Mouse (Mus musculus): ENCODE measurements around the gene Ykt6.

DNA sequence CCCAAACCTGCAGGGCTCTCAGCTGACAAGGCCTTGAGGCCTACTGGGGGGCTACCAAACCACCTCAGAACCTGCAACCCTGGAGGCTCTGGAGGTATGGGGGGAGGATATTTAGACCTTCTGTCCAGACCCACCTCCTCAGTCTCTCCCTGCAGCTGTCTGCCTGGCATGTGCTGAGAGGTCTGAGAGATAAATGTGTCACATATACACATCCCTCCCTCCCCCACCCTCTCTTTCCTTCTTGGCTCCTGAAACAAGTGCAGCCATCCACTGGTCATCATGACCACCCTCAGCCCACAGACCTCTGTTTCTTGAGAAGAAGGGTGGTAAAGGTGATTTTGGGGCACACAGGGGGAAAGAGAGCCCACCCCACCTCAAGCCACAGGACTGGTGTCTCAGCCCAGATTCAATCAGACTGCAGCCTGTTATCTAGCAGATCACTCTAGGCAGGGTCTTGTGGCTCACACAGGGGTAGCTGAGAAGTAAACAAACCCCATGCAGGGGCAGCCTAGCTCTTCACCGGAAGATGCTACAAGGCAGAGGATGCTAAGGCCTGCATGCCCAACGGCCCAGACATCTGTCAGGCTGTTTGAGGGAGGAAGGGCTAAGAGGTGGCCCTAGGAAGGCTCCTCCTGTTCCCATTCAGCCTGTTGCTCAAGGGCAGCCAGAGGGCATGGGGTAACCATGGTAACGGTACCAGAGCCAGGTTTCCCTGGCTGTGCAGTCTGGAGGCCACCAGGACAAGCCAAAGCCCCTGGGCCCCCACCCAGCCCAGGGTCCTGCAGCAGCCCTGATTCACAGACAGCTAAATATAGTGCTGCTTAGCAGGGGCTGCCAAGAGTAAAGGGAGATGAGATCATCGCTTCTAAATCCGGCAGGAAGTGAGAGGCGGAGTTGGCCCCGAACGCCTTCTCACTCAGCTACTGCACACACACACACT lies 44.6 kb downstream of the Ykt6 start:
- TF ChIP-seq CTCF (IDR thresholded peaks at IDR 0.05; ENCODE audit: control insufficient read depth, insufficient read depth, insufficient read length) (no peak), MYOD1 (IDR thresholded peaks at IDR 0.05; ENCODE audit: control insufficient read depth, insufficient read length, low read depth) (no peak), MAX (IDR thresholded peaks at IDR 0.05) (no peak), USF1 (IDR thresholded peaks at IDR 0.05; ENCODE audit: low read depth) (no peak), MYOG (IDR thresholded peaks at IDR 0.05; ENCODE audit: control insufficient read depth, extremely low read depth, insufficient read length) (no peak), CEBPB (IDR thresholded peaks at IDR 0.05; ENCODE audit: low read depth) (no peak), FOSL1 (IDR thresholded peaks at IDR 0.05; ENCODE audit: insufficient read depth, low read length, poor library complexity, severe bottlenecking) (no peak)

Measured in C2C12 (cell line).